Mouse (Mus musculus) midbrain, postnatal 0 days (tissue): ENCODE measurements at regions not wholly inside any gene's neighbourhood (a gene's known extent, or its start where the extent isn't known, plus 50 kb on each side); places are given as distances from the start of the nearest gene placed in this dataset.

ENCODE experiments used
- ATAC-seq: fragments of 200-750 bp; cut with Nextera tagmentation; 2 replicates; pipeline ENCODE4 v1.8.0; 2017; ENCODE audit warnings: moderate number of reproducible peaks, mild to moderate bottlenecking, moderate TSS enrichment, moderate library complexity; ENCODE audit not compliant: low FRiP score
- DNase-seq: peaks from one replicate; pipeline ENCODE4 v3.0.0-alpha.2; 2015; ENCODE audit warnings: low spot score
- H3K27ac ChIP-seq: fragments of 300-500 bp; sonication (generic); 2 replicates; pipeline ENCODE4 v1.5.1; 2014; ENCODE audit warnings: low read depth, mild to moderate bottlenecking, low read length, mixed read lengths
- H3K27me3 ChIP-seq: fragments of 300-500 bp; sonication (generic); 2 replicates; pipeline ENCODE4 v1.6.1; 2014; ENCODE audit warnings: low read length, control low read depth, mixed read lengths; ENCODE audit not compliant: insufficient read depth
- H3K36me3 ChIP-seq: fragments of 300-500 bp; sonication (generic); 2 replicates; pipeline ENCODE4 v1.6.1; 2014; ENCODE audit warnings: low read length, control low read depth, mixed read lengths; ENCODE audit not compliant: insufficient read depth
- H3K4me1 ChIP-seq: fragments of 300-500 bp; sonication (generic); 2 replicates; pipeline ENCODE4 v1.6.1; 2014; ENCODE audit warnings: mild to moderate bottlenecking, control low read depth, antibody characterized with exemption, low read length, mixed read lengths; ENCODE audit not compliant: insufficient read depth
- H3K4me2 ChIP-seq: fragments of 300-500 bp; sonication (generic); 2 replicates; pipeline ENCODE4 v1.6.1; 2014; ENCODE audit warnings: low read depth, mild to moderate bottlenecking, low read length, mixed read lengths; ENCODE audit not compliant: poor library complexity, severe bottlenecking
- H3K4me3 ChIP-seq: fragments of 300-500 bp; sonication (generic); 2 replicates; pipeline ENCODE4 v1.5.1; 2014; ENCODE audit warnings: low read depth, mild to moderate bottlenecking, low read length, moderate library complexity
- H3K9ac ChIP-seq: fragments of 300-500 bp; sonication (generic); replicated peaks from 2 replicates; pipeline ENCODE4 v1.6.1; 2014; ENCODE audit warnings: mild to moderate bottlenecking, low read length, moderate library complexity, mixed read lengths; ENCODE audit not compliant: poor library complexity, severe bottlenecking
- H3K9me3 ChIP-seq: fragments of 300-500 bp; sonication (generic); 2 replicates; pipeline ENCODE4 v1.6.1; 2016; ENCODE audit warnings: low read length, control low read depth
- CTCF ChIP-seq: IDR thresholded peaks from 2 replicates; pipeline ENCODE4 v1.5.1; 2016; ENCODE audit warnings: antibody characterized with exemption, mild to moderate bottlenecking
- WGBS: fragments of 180-500 bp; shearing (Covaris S2); extraction: QIAGEN DNeasy Blood & Tissue Kit; methylation state at CpG from one replicate; pipeline ENCODE4 v1.1.7; 2014; 5-methylcytosine and 5-hydroxymethylcytosine counted together

- no peak for TF ChIP-seq CTCF
- Histone ChIP-seq H3K27ac (no peak overlapping the region), H3K9ac (no peak overlapping the region), H3K9me3 (no peaks in the 10 kb centered on the region), H3K4me1 (no peaks in the 10 kb centered on the region), H3K4me3 (no peak overlapping the region), H3K36me3 (no peaks in the 10 kb centered on the region), H3K4me2 (no peak overlapping the region), H3K27me3 (no peaks in the 10 kb centered on the region)
- DNase-seq (no peak), ATAC-seq (no peak)
- 86% methylated on average over 11 of the region's 11 CpGs for WGBS
Measured at GRCm38 (mm10) chr2:128345557-128345956, 219.7 kb downstream of the Bcl2l11 start.

GRCm38 (mm10) chr2:128348556-128348955 is 222.7 kb downstream of the Bcl2l11 start:
- ATAC-seq (no peak), DNase-seq (no peak)
- 74% methylated on average over 2 of the region's 2 CpGs for WGBS
- H3K27me3 ChIP-seq: no peaks in the 10 kb centered on the region
- H3K9me3 ChIP-seq: no peaks in the 10 kb centered on the region
- TF ChIP-seq CTCF: 0 out of 2 replicates have a peak, but pooled peaks have one; percentile 6
- no peaks in the 10 kb centered on the region for H3K36me3 ChIP-seq
- no peak overlapping the region for H3K4me3 ChIP-seq
- H3K4me2 ChIP-seq: no peak overlapping the region
- H3K27ac ChIP-seq: no peak overlapping the region
- no peaks in the 10 kb centered on the region for H3K4me1 ChIP-seq
- no peak overlapping the region for H3K9ac ChIP-seq

GRCm38 (mm10) chr2:128351405-128351804 is 225.6 kb downstream of the Bcl2l11 start:
- 93% methylated on average over 16 of the region's 16 CpGs for WGBS
- no peaks in the 10 kb centered on the region for H3K27me3 ChIP-seq
- no peak for ATAC-seq

GRCm38 (mm10) chr2:128352533-128352932 is 226.7 kb downstream of the Bcl2l11 start:
- no peaks in the 10 kb centered on the region for H3K27me3 ChIP-seq
- H3K9ac ChIP-seq: no peak overlapping the region
- DNase-seq (no peak), ATAC-seq (no peak)
- no peaks in the 10 kb centered on the region for H3K36me3 ChIP-seq
- 0 out of 2 replicates have a peak, but pooled peaks cover 3% of the 10 kb centered on the region for H3K9me3 ChIP-seq
- no peak overlapping the region for H3K4me3 ChIP-seq
- no peak overlapping the region for H3K27ac ChIP-seq
- no peak for TF ChIP-seq CTCF
- H3K4me2 ChIP-seq: no peak overlapping the region
- 96% methylated on average over 1 of the region's 1 CpGs for WGBS
- no peaks in the 10 kb centered on the region for H3K4me1 ChIP-seq

More at GRCm38 (mm10) chr2:128351405-128351804, 225.6 kb downstream of the Bcl2l11 start:
- H3K4me2 ChIP-seq: no peak overlapping the region
- no peak for TF ChIP-seq CTCF
- no peak for DNase-seq
- H3K4me3 ChIP-seq: no peak overlapping the region
- no peak overlapping the region for H3K9ac ChIP-seq
- H3K36me3 ChIP-seq: no peaks in the 10 kb centered on the region
- H3K4me1 ChIP-seq: no peaks in the 10 kb centered on the region
- H3K27ac ChIP-seq: no peak overlapping the region
- H3K9me3 ChIP-seq: 0 out of 2 replicates have a peak, but pooled peaks cover 3% of the 10 kb centered on the region

- Histone ChIP-seq H3K4me2 (no peak overlapping the region), H3K4me1 (no peaks in the 10 kb centered on the region), H3K4me3 (no peak overlapping the region), H3K36me3 (no peaks in the 10 kb centered on the region), H3K27me3 (no peaks in the 10 kb centered on the region), H3K9me3 (0 out of 2 replicates have a peak, but pooled peaks cover 3% of the 10 kb centered on the region), H3K27ac (no peak overlapping the region), H3K9ac (no peak overlapping the region)
- DNase-seq (no peak), ATAC-seq (no peak)
- 81% methylated on average over 3 of the region's 3 CpGs for WGBS
- TF ChIP-seq CTCF: no peak
Measured at GRCm38 (mm10) chr2:128353457-128353856, 227.6 kb downstream of the Bcl2l11 start.

GRCm38 (mm10) chr2:128356326-128356725 is 230.5 kb downstream of the Bcl2l11 start:
- H3K36me3 ChIP-seq: no peaks in the 10 kb centered on the region
- ATAC-seq (no peak), DNase-seq (no peak)
- H3K27ac ChIP-seq: no peak overlapping the region
- no peaks in the 10 kb centered on the region for H3K4me1 ChIP-seq
- H3K4me3 ChIP-seq: no peak overlapping the region
- 0 out of 2 replicates have a peak, but pooled peaks cover 3% of the 10 kb centered on the region for H3K9me3 ChIP-seq
- no peaks in the 10 kb centered on the region for H3K27me3 ChIP-seq
- WGBS: 78% methylated on average over 4 of the region's 4 CpGs
- no peak overlapping the region for H3K4me2 ChIP-seq
- TF ChIP-seq CTCF: no peak
- no peak overlapping the region for H3K9ac ChIP-seq
